In the genomic region with DNA sequence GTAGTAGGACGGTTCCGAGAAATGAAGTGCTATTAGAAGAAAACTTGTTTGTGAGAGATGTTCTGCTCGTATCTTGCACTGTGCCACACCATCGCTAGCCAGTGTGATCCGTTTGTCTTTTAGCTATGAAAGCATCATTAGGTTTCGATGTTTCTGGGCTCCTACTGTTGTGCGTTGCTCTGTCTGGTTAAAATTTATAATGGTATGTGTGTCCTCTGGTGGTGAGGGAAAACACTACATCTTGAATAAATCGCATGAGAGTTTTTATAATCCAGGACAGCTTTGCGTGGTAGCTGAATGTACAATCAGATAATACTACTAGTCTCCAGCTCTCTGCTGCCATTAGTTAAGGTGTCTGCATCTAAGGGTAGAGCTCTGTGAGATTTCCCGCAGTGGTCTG, we compare ENCODE assay signal across 21 mouse cellular contexts.
DNase-seq lines count a peak whose midpoint lies in the region; ATAC-seq and TF ChIP-seq lines count a peak whose summit lies in the region.
"Had no signal": no experiment of that assay in that cellular context is flagged by ENCODE, and none has a peak within 500 bp of the region (broad histone marks: within the 10 kb centered on the region; RNA-seq: fewer than 3 reads in every experiment).

No protein-coding gene starts in this region.

- H3K4me2 ChIP-seq in heart, postnatal 0 days (ENCODE audit: low read depth, low read length): no peak overlapping the region
- H3K4me2 ChIP-seq in lung, embryonic 14.5 days: no peak overlapping the region
- H3K4me2 ChIP-seq: embryonic facial prominence, embryonic 12.5 days; heart, embryonic 13.5 days; hindbrain, embryonic 14.5 days had no signal

- H3K9me3 ChIP-seq in heart, postnatal 0 days (replicated peaks; ENCODE audit: control insufficient read depth, low read length): no peaks in the 10 kb centered on the region
- no peaks in the 10 kb centered on the region for H3K9me3 ChIP-seq in lung, embryonic 14.5 days (ENCODE audit: low read depth, low read length)
- H3K9me3 ChIP-seq: embryonic facial prominence, embryonic 12.5 days; heart, embryonic 13.5 days had no signal

- TF ChIP-seq EP300 in heart, postnatal 0 days (IDR thresholded peaks at IDR 0.05; ENCODE audit: low read depth): no peak

- no peaks in the 10 kb centered on the region for H3K4me1 ChIP-seq in heart, postnatal 0 days (ENCODE audit: control insufficient read depth, insufficient read depth)
- no peaks in the 10 kb centered on the region for H3K4me1 ChIP-seq in lung, embryonic 14.5 days (ENCODE audit: insufficient read depth)
- H3K4me1 ChIP-seq: embryonic facial prominence, embryonic 12.5 days; heart, embryonic 13.5 days had no signal

- H3K27me3 ChIP-seq in heart, postnatal 0 days (ENCODE audit: control insufficient read depth, insufficient read depth, low read length): no peaks in the 10 kb centered on the region
- H3K27me3 ChIP-seq in lung, embryonic 14.5 days (ENCODE audit: insufficient read depth, low read length): no peaks in the 10 kb centered on the region
- H3K27me3 ChIP-seq: CH12.LX; embryonic facial prominence, embryonic 12.5 days; heart, embryonic 13.5 days had no signal

- intact Hi-C loops in heart, postnatal 36 days (cut with DNase I): no loop called here

- no peak for ATAC-seq in heart, postnatal 0 days (ENCODE audit: insufficient read depth, low read depth)
- ATAC-seq in lung, embryonic 14.5 days (ENCODE audit: insufficient read depth): no peak
- ATAC-seq: forebrain, embryonic 16.5 days had no signal

- H3K27ac ChIP-seq in heart, postnatal 0 days (ENCODE audit: low read depth): no peak overlapping the region
- H3K27ac ChIP-seq in lung, embryonic 14.5 days (ENCODE audit: low read depth): no peak overlapping the region
- H3K27ac ChIP-seq: embryonic facial prominence, embryonic 12.5 days; heart, embryonic 13.5 days; hindbrain, embryonic 14.5 days had no signal

- DNase-seq in heart, postnatal 0 days (ENCODE audit: low spot score): no peak
- no peak for DNase-seq in heart, postnatal 36 days
- peak; percentile 11 for DNase-seq in layer of hippocampus, adult 11-12 months (ENCODE audit: low spot score)
- no peak for DNase-seq in layer of hippocampus, adult 8-10 months (ENCODE audit: low spot score in 2 of 2)
- DNase-seq in lung, embryonic 14.5 days: no peak
- DNase-seq in lung, postnatal 4 days: no peak
- DNase-seq in brain, adult 2 months (ENCODE audit: low read depth, low spot score): peak; percentile 43
- no peak for DNase-seq in retina, embryonic 14.5 days (ENCODE audit: low spot score)
- DNase-seq: adrenal gland, adult 2 months; adrenal gland, postnatal 25 days; cerebellum, adult 11-12 months; cerebellum, adult 9-10 months; cerebellum, postnatal 25 days; gastrocnemius, postnatal 36 days; heart, adult 11 months; heart, postnatal 10 days had no signal

- H3K36me3 ChIP-seq in heart, postnatal 0 days (replicated peaks; ENCODE audit: control insufficient read depth, insufficient read depth, low read length): no peaks in the 10 kb centered on the region
- no peaks in the 10 kb centered on the region for H3K36me3 ChIP-seq in lung, embryonic 14.5 days (ENCODE audit: insufficient read depth)
- H3K36me3 ChIP-seq: embryonic facial prominence, embryonic 12.5 days; heart, embryonic 13.5 days had no signal

- no peak overlapping the region for H3K9ac ChIP-seq in heart, postnatal 0 days (replicated peaks; ENCODE audit: low read depth, low read length)
- no peak overlapping the region for H3K9ac ChIP-seq in lung, embryonic 14.5 days
- H3K9ac ChIP-seq: embryonic facial prominence, embryonic 12.5 days; heart, embryonic 13.5 days; hindbrain, embryonic 14.5 days had no signal

- H3K4me3 ChIP-seq in heart, postnatal 0 days (ENCODE audit: low read depth, low read length): no peak overlapping the region
- H3K4me3 ChIP-seq in lung, embryonic 14.5 days (ENCODE audit: low read depth, low read length): no peak overlapping the region
- H3K4me3 ChIP-seq: embryonic facial prominence, embryonic 12.5 days; heart, embryonic 13.5 days had no signal

- 0 out of 2 replicates have a peak, but pooled peaks have one; percentile 4 for TF ChIP-seq CTCF in heart, postnatal 0 days (IDR thresholded peaks at IDR 0.05; ENCODE audit: low read depth)
- TF ChIP-seq CTCF in lung, embryonic 14.5 days (IDR thresholded peaks at IDR 0.05; ENCODE audit: low read depth): 0 out of 2 replicates have a peak, but pooled peaks have one; percentile 14

- 90% methylated on average over 10 of the region's 10 CpGs for WGBS in heart, postnatal 0 days
- WGBS in lung, embryonic 14.5 days: 88% methylated on average over 10 of the region's 10 CpGs

Comparison
In these comparisons a context has a peak if more than half of its experiments do, and no peak if none do; other contexts are left out.
1. DNase-seq: peak in layer of hippocampus, adult 11-12 months (single experiment) and brain, adult 2 months (single experiment); none in heart, postnatal 0 days (single experiment), heart, postnatal 36 days (0 of 2), layer of hippocampus, adult 8-10 months (0 of 2), lung, embryonic 14.5 days (single experiment), lung, postnatal 4 days (0 of 2) and retina, embryonic 14.5 days (single experiment).